Mouse (Mus musculus) C2C12 (cell line): ENCODE results near the gene Olfr263. TPM values are rescaled to one million over a fixed set of nuclear protein-coding genes. Genes with fewer than 3 reads are reported as not detected.

Experiments
- H3K27me3 ChIP-seq: one replicate; pipeline ENCODE4 v1.6.1; 2011; ENCODE audit not compliant: control insufficient read depth, insufficient read depth, insufficient read length
- H3K36me3 ChIP-seq: one replicate; pipeline ENCODE4 v1.6.1; 2011; ENCODE audit not compliant: control insufficient read depth, insufficient read depth
- H3K4me3 ChIP-seq: one replicate; pipeline ENCODE4 v1.5.1; 2011; ENCODE audit warnings: mild to moderate bottlenecking, control low read depth; ENCODE audit not compliant: poor library complexity, insufficient read depth, severe bottlenecking
- H3K79me2 ChIP-seq: one replicate; pipeline ENCODE4 v1.6.1; 2011; ENCODE audit not compliant: control insufficient read depth, insufficient read depth
- H3K79me3 ChIP-seq: one replicate; pipeline ENCODE4 v1.6.1; 2011; ENCODE audit warnings: low read depth, control low read depth
- H3ac ChIP-seq: one replicate; pipeline ENCODE3; 2011; ENCODE audit warnings: low read depth; ENCODE audit not compliant: control insufficient read depth, insufficient read length
- CEBPB ChIP-seq: IDR thresholded peaks from one replicate; pipeline ENCODE4 v1.6.1; 2011; ENCODE audit warnings: low read depth, mild to moderate bottlenecking, control low read depth, moderate library complexity
- CTCF ChIP-seq: IDR thresholded peaks from one replicate; pipeline ENCODE4 v1.5.1; 2011; ENCODE audit not compliant: control insufficient read depth, insufficient read depth, insufficient read length
- FOSL1 ChIP-seq: IDR thresholded peaks from one replicate; pipeline ENCODE4 v1.8.0; 2011; ENCODE audit warnings: mild to moderate bottlenecking, low read length; ENCODE audit not compliant: poor library complexity, insufficient read depth, severe bottlenecking
- MAX ChIP-seq: IDR thresholded peaks from one replicate; pipeline ENCODE4 v1.6.1; 2011; ENCODE audit warnings: mild to moderate bottlenecking, control low read depth
- MYOD1 ChIP-seq: IDR thresholded peaks from one replicate; pipeline ENCODE4 v1.6.1; 2011; ENCODE audit warnings: low read depth; ENCODE audit not compliant: control insufficient read depth, insufficient read length
- MYOG ChIP-seq: IDR thresholded peaks from one replicate; pipeline ENCODE4 v1.6.1; 2011; ENCODE audit not compliant: control insufficient read depth, insufficient read length; ENCODE audit errors: extremely low read depth
- USF1 ChIP-seq: IDR thresholded peaks from one replicate; pipeline ENCODE4 v1.6.1; 2011; ENCODE audit warnings: low read depth, mild to moderate bottlenecking, control low read depth, moderate library complexity
- polyA plus RNA-seq: library from polyadenylated mRNA; unstranded; fragments of >200 nt; fragmentation: generic; extraction: Trizol; gene quantifications from one replicate; pipeline ENCODE4 v1.2.1, GENCODE M21; 2012; ENCODE audit warnings: missing spikeins

Gene Olfr263
- polyA plus RNA-seq, 1 experiment, result not detected

GRCm38 (mm10) chr13:21160657-21161590 lies 31.5 kb downstream of the Olfr263 start:
- Histone ChIP-seq H3K4me3 (peak overlapping the region; percentile 48), H3K27me3 (no peaks in the 10 kb centered on the region), H3ac (no peak overlapping the region), H3K79me3 (no peaks in the 10 kb centered on the region), H3K36me3 (no peaks in the 10 kb centered on the region), H3K79me2 (no peaks in the 10 kb centered on the region)
- TF ChIP-seq MYOG, result no peak
- TF ChIP-seq MAX, result no peak
- TF ChIP-seq USF1, result no peak
- TF ChIP-seq CTCF, result no peak
- no peak for TF ChIP-seq MYOD1
- TF ChIP-seq FOSL1, result no peak
- TF ChIP-seq CEBPB, result no peak

GRCm38 (mm10) chr13:21161591-21161990 lies 32.2 kb downstream of the Olfr263 start:
- Histone ChIP-seq H3K79me2 (no peaks in the 10 kb centered on the region), H3K79me3 (no peaks in the 10 kb centered on the region), H3ac (no peak overlapping the region), H3K4me3 (no peak overlapping the region), H3K27me3 (no peaks in the 10 kb centered on the region), H3K36me3 (no peaks in the 10 kb centered on the region)
- TF ChIP-seq MYOG, result no peak
- no peak for TF ChIP-seq MYOD1
- no peak for TF ChIP-seq CTCF
- no peak for TF ChIP-seq USF1

DNA sequence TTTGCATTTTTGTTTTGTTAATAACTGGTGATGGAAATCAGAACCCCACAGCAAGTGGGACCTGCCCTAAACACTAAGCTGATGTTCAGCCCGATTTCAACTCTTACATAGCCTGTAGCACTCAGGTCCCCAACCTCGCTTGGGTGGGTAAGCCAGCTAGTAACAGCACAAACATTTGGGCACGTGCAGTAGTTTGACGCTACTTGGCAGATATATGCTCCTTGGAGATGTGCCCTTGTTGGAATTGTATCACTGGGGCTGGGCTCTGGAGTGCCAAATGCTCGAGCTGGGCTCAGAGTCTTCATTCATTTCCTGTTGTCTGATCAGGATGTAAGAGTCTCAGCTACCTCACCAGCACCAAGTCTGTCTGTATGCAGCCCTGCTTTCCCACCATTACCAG lies 33.2 kb downstream of the Olfr263 start:
- Histone ChIP-seq H3ac (no peak overlapping the region), H3K4me3 (no peak overlapping the region), H3K79me3 (no peaks in the 10 kb centered on the region), H3K36me3 (no peaks in the 10 kb centered on the region), H3K79me2 (no peaks in the 10 kb centered on the region), H3K27me3 (no peaks in the 10 kb centered on the region)
- TF ChIP-seq CEBPB, result no peak
- TF ChIP-seq MAX, result no peak
- TF ChIP-seq CTCF, result no peak
- no peak for TF ChIP-seq MYOD1

- Histone ChIP-seq H3K4me3 (peak overlapping the region; percentile 28), H3K36me3 (no peaks in the 10 kb centered on the region), H3K79me2 (no peaks in the 10 kb centered on the region), H3ac (peak overlapping the region; percentile 40), H3K79me3 (no peaks in the 10 kb centered on the region), H3K27me3 (no peaks in the 10 kb centered on the region)
- TF ChIP-seq USF1, result peak; percentile 85
- no peak for TF ChIP-seq MYOG
These were observed 37.8 kb downstream of the Olfr263 start for GRCm38 (mm10) chr13:21166936-21167909.

GRCm38 (mm10) chr13:21167910-21168300 lies 38.5 kb downstream of the Olfr263 start:
- peak overlapping the region; percentile 29 for H3K4me3 ChIP-seq
- H3K27me3 ChIP-seq, result no peaks in the 10 kb centered on the region
- H3K79me3 ChIP-seq, result no peaks in the 10 kb centered on the region
- TF ChIP-seq MYOD1, result no peak
- TF ChIP-seq MAX, result no peak
- TF ChIP-seq CEBPB, result no peak
- no peak for TF ChIP-seq CTCF
- TF ChIP-seq MYOG, result no peak
- TF ChIP-seq USF1, result no peak
- no peak for TF ChIP-seq FOSL1
- no peaks in the 10 kb centered on the region for H3K79me2 ChIP-seq
- H3K36me3 ChIP-seq, result no peaks in the 10 kb centered on the region
- H3ac ChIP-seq, result no peak overlapping the region
